Mouse (Mus musculus) midbrain, embryonic 10.5 days (tissue): ENCODE measurements at regions not wholly inside any gene's neighbourhood (a gene's known extent, or its start where the extent isn't known, plus 50 kb on each side); places are given as distances from the start of the nearest gene placed in this dataset.

Experiments
- DNase-seq: peaks from one replicate; pipeline ENCODE4 v3.0.0-alpha.2; 2017; ENCODE audit warnings: low spot score
- H3K27ac ChIP-seq: fragments of 300-500 bp; sonication (generic); replicated peaks from 2 replicates; pipeline ENCODE4 v1.5.1; 2016; ENCODE audit warnings: mild to moderate bottlenecking
- H3K27me3 ChIP-seq: fragments of 300-500 bp; sonication (generic); 2 replicates; pipeline ENCODE4 v1.6.1; 2016; ENCODE audit warnings: low read depth, mild to moderate bottlenecking; ENCODE audit not compliant: poor library complexity, severe bottlenecking
- H3K36me3 ChIP-seq: fragments of 300-500 bp; sonication (generic); 2 replicates; pipeline ENCODE4 v1.6.1; 2016; ENCODE audit warnings: mild to moderate bottlenecking, moderate library complexity
- H3K4me1 ChIP-seq: fragments of 300-500 bp; sonication (generic); 2 replicates; pipeline ENCODE4 v1.6.1; 2016
- H3K4me3 ChIP-seq: fragments of 300-500 bp; sonication (generic); 2 replicates; pipeline ENCODE4 v1.5.1; 2016; ENCODE audit warnings: mild to moderate bottlenecking, moderate library complexity
- H3K9me3 ChIP-seq: fragments of 300-500 bp; sonication (generic); replicated peaks from 2 replicates; pipeline ENCODE4 v1.6.1; 2016; ENCODE audit warnings: mild to moderate bottlenecking
- WGBS: fragments of 180-500 bp; shearing (Covaris S2); methylation state at CpG from one replicate; pipeline ENCODE4 v1.1.7; 2016; 5-methylcytosine and 5-hydroxymethylcytosine counted together

GRCm38 (mm10) chr4:45695239-45695638, 103.6 kb upstream of the Aldh1b1 start:
- Histone ChIP-seq H3K27ac (no peak overlapping the region), H3K4me3 (no peak overlapping the region), H3K4me1 (peaks cover 6% of the 10 kb centered on the region), H3K36me3 (no peaks in the 10 kb centered on the region), H3K9me3 (peaks cover 4% of the 10 kb centered on the region; the same call in 1 of the 2 replicates), H3K27me3 (no peaks in the 10 kb centered on the region)
- DNase-seq: no peak
- 60% methylated on average over 1 of the region's 1 CpGs for WGBS

DNA sequence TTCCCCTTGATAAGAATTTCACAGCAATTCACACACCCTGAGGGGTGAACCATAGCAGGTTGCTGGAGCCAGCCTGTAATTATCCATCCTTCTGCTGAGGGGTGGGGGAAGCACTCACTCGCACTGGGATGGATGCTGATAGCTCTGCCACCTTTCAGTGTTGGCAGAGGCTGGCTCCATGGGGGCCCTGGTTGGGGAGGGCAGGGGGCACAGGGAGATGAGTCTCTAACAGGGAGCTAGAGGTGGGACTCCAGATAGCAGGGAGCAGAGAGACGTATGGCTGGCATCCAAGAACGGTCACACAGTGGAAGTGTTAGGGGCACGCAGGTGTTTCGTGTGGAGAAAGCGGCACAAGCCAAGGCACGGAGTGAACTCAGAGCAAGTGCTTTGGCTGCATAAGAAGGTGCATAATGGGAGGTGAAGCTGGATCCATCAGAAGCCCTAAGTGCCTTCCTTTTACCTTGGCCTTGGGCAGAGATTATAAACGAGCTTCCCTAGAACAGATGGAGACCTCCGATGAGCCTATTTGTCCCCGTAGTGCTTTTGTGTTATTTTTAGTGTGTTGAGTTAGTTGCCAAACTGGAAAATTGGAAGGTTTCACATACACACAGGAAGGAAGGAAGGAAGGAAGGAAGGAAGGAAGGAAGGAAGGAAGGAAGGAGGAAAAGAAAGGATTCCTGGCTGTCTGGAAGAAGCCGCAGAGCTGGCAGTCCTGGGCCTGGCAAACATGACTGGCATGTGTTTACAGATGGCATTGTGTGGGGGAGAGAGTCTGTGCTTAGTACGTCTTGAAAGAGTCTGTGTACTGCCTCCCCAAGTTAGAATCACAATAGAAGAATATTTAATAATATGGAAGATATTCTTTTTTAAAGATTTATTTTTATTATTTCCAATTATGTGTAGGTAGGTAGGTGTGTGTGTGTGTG, 108.6 kb upstream of the Aldh1b1 start:
- 74% methylated on average over 12 of the region's 12 CpGs for WGBS
- Histone ChIP-seq H3K27me3 (peaks cover 7% of the 10 kb centered on the region; the same call in 1 of the 2 replicates), H3K4me3 (no peak overlapping the region), H3K9me3 (peaks cover 4% of the 10 kb centered on the region; the same call in 1 of the 2 replicates), H3K4me1 (peaks cover 17% of the 10 kb centered on the region), H3K27ac (peak overlapping the region; percentile 57), H3K36me3 (no peaks in the 10 kb centered on the region)
- no peak for DNase-seq

DNA sequence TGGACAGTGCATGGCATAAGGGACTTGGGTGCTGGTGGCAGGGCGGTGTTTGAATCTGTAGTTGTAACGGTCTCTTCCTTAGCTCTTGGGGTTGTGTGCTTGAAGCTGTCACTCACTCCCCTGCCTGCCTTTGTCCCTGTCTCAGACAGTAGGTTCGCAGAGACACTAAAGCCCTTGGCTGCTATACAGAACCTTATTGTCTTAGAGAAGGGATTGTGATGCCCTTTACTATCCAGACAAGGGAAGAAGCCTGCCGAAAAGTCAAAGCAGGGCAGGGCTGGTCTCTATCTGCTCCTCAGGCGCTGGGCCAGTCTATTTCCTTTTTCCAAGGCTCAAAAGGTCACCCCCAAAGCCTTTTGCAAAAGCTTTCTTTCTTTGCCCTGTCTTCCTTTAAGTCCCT, 109.2 kb upstream of the Aldh1b1 start:
- Histone ChIP-seq H3K4me3 (no peak overlapping the region), H3K9me3 (peaks cover 4% of the 10 kb centered on the region; the same call in 1 of the 2 replicates), H3K36me3 (no peaks in the 10 kb centered on the region), H3K4me1 (peaks cover 17% of the 10 kb centered on the region), H3K27me3 (peaks cover 7% of the 10 kb centered on the region; the same call in 1 of the 2 replicates), H3K27ac (peak overlapping the region; percentile 57)
- DNase-seq: peak; percentile 32
- WGBS: 15% methylated on average over 5 of the region's 5 CpGs

DNA sequence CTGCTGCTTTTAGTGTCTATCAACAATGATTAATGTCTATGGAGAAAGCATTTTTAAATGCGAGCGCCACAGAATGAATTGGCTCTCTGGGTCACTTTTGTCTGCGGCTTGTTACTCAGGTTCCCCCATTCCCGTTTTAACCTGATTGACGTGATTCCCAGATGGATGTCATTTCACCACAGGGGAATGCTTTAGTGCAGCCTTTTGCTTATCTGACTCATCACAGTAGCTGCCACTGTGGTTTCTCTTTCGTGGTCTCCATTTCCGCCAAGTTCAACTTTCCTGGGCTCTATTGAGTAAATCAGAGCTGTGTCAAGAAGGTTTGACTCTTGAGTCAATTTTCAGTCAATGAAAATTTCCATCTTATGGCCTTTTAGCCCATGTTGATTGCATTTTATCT, 110.6 kb upstream of the Aldh1b1 start:
- Histone ChIP-seq H3K9me3 (peaks cover 4% of the 10 kb centered on the region; the same call in 1 of the 2 replicates), H3K36me3 (no peaks in the 10 kb centered on the region), H3K27ac (no peak overlapping the region), H3K4me3 (no peak overlapping the region), H3K4me1 (peaks cover 17% of the 10 kb centered on the region), H3K27me3 (peaks cover 8% of the 10 kb centered on the region)
- DNase-seq: no peak
- WGBS: 84% methylated on average over 7 of the region's 7 CpGs

- DNase-seq: no peak
- no peak overlapping the region for H3K4me3 ChIP-seq
- no peaks in the 10 kb centered on the region for H3K36me3 ChIP-seq
- 95% methylated on average over 3 of the region's 3 CpGs for WGBS
- H3K27ac ChIP-seq: no peak overlapping the region
- H3K27me3 ChIP-seq: peaks cover 15% of the 10 kb centered on the region
- H3K9me3 ChIP-seq: no peaks in the 10 kb centered on the region
- H3K4me1 ChIP-seq: peaks cover 14% of the 10 kb centered on the region
Measured at GRCm38 (mm10) chr4:45685031-45685430, 113.8 kb upstream of the Aldh1b1 start.

- Histone ChIP-seq H3K36me3 (no peaks in the 10 kb centered on the region), H3K27me3 (peaks cover 12% of the 10 kb centered on the region; the same call in 1 of the 2 replicates), H3K4me3 (no peak overlapping the region), H3K4me1 (peaks cover 9% of the 10 kb centered on the region; the same call in 1 of the 2 replicates), H3K27ac (no peak overlapping the region), H3K9me3 (no peaks in the 10 kb centered on the region)
- 89% methylated on average over 3 of the region's 3 CpGs for WGBS
- no peak for DNase-seq
Measured at GRCm38 (mm10) chr4:45683205-45683604, 115.6 kb upstream of the Aldh1b1 start.

- Histone ChIP-seq H3K27me3 (peaks cover 8% of the 10 kb centered on the region; the same call in 1 of the 2 replicates), H3K27ac (no peak overlapping the region), H3K4me1 (peaks cover 9% of the 10 kb centered on the region; the same call in 1 of the 2 replicates), H3K4me3 (no peak overlapping the region), H3K9me3 (no peaks in the 10 kb centered on the region), H3K36me3 (no peaks in the 10 kb centered on the region)
- DNase-seq: no peak
- WGBS: 85% methylated on average over 8 of the region's 8 CpGs
Measured at GRCm38 (mm10) chr4:45682746-45683145, 116.1 kb upstream of the Aldh1b1 start.

- Histone ChIP-seq H3K36me3 (no peaks in the 10 kb centered on the region), H3K27ac (no peak overlapping the region), H3K4me3 (no peak overlapping the region), H3K9me3 (no peaks in the 10 kb centered on the region), H3K27me3 (peaks cover 27% of the 10 kb centered on the region; the same call in 1 of the 2 replicates), H3K4me1 (peaks cover 31% of the 10 kb centered on the region)
- no peak for DNase-seq
- 83% methylated on average over 6 of the region's 6 CpGs for WGBS
Measured at GRCm38 (mm10) chr4:45676137-45676536, 122.7 kb upstream of the Aldh1b1 start.

- H3K9me3 ChIP-seq: no peaks in the 10 kb centered on the region
- 87% methylated on average over 10 of the region's 10 CpGs for WGBS
- no peak overlapping the region for H3K4me3 ChIP-seq
- peaks cover 22% of the 10 kb centered on the region for H3K4me1 ChIP-seq
- no peak overlapping the region for H3K27ac ChIP-seq
- no peak for DNase-seq
- H3K36me3 ChIP-seq: no peaks in the 10 kb centered on the region
- H3K27me3 ChIP-seq: peaks cover 27% of the 10 kb centered on the region; the same call in 1 of the 2 replicates
Measured at GRCm38 (mm10) chr4:45674291-45674690, 124.5 kb upstream of the Aldh1b1 start.

DNA sequence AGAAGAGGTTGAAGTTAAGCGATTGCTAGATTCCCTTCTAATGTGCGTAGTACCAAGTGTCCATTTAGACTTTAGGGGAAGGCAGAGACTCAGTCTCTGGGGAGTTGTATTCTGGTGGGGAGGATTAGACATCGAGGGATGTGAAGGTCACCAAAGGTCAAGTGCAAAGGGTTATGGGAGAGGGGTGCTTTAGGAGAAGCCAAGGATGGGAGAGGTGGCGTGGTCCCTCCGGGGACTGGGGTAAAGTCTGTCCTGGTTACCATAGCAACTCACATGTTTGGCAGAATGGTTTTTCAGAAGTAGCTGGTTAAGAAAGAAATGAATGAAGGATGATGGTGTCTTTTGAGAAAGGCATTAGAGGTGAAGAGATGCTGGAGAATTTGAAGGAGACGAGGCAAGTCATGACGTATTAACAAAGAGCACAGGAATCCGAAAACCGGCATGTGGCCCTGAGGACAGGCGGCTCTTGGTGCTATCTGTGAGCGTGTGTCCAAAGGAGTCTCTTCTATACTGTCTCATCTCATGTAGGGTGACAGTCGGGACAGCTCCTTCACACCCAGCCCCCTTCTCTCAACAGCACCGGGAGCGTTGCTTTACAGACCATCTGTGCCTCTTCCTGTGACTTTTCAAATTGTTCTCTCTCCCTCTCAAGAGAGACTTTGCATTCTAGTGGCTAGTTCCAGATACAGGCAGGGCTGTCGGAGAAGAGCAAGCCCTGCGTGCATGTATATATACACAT, 125.6 kb upstream of the Aldh1b1 start:
- 73% methylated on average over 16 of the region's 16 CpGs for WGBS
- DNase-seq: no peak
- no peaks in the 10 kb centered on the region for H3K36me3 ChIP-seq
- peaks cover 22% of the 10 kb centered on the region for H3K4me1 ChIP-seq
- no peak overlapping the region for H3K27ac ChIP-seq
- no peak overlapping the region for H3K4me3 ChIP-seq
- H3K9me3 ChIP-seq: no peaks in the 10 kb centered on the region
- peaks cover 27% of the 10 kb centered on the region; the same call in 1 of the 2 replicates for H3K27me3 ChIP-seq

- no peak for DNase-seq
- peaks cover 22% of the 10 kb centered on the region for H3K4me1 ChIP-seq
- 54% methylated on average over 16 of the region's 16 CpGs for WGBS
- H3K36me3 ChIP-seq: no peaks in the 10 kb centered on the region
- H3K9me3 ChIP-seq: no peaks in the 10 kb centered on the region
- H3K27me3 ChIP-seq: peaks cover 27% of the 10 kb centered on the region; the same call in 1 of the 2 replicates
- no peak overlapping the region for H3K4me3 ChIP-seq
- no peak overlapping the region for H3K27ac ChIP-seq
Measured at GRCm38 (mm10) chr4:45672262-45673076, 126.4 kb upstream of the Aldh1b1 start.

DNA sequence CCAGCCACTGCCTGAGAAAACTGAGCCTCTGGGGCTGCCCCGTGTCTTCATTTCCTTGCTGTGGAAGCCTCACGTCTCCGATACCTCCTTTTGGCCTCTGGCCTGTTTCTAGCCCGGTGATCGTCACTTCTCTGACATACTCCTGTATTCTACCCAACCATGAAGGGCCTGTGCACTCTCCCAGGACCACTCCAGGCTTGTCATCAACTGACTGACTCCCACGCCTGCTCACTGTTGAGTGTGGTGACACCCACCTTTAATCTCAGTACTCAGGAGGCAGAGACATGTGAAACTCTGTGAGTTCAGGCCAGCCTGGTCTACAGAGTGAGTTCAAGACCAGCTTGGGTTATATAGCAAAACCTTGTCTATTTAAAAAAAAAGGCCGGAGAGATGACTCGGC, 132.1 kb upstream of the Shb start:
- H3K4me1 ChIP-seq: no peaks in the 10 kb centered on the region
- H3K9me3 ChIP-seq: no peaks in the 10 kb centered on the region
- peaks cover 8% of the 10 kb centered on the region; the same call in 1 of the 2 replicates for H3K27me3 ChIP-seq
- no peak for DNase-seq
- H3K36me3 ChIP-seq: no peaks in the 10 kb centered on the region
- WGBS: 89% methylated on average over 8 of the region's 8 CpGs
- H3K27ac ChIP-seq: no peak overlapping the region
- no peak overlapping the region for H3K4me3 ChIP-seq
